Mouse (Mus musculus): ENCODE measurements around the gene Ankrd39.

DNA sequence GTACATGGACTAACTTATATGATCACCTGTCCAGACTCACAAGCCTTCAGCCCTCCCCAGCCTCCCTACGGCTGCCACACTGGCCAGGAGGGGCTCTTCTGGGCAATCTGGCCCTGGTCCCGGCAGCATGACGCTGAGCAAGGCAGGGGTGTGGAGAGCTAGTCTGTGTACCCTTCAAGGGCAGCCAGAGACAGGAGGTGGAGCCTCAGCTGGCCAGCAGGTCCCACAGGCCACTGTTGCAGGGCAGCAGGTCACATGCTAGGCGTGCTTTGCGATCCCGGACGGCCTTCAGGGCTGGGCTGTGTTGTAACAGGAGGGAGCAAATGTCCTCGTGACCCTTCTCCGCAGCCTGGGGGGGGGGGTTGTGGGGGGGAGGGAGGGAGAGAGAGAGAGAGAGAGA lies 8.1 kb downstream of the Ankrd39 start, which contains the start of gene Gm42417:
- no peak for TF ChIP-seq CTCF (IDR thresholded peaks at IDR 0.05)
- TF ChIP-seq EP300 (IDR thresholded peaks at IDR 0.05; ENCODE audit: insufficient read depth, low read depth, low read length), result peak; percentile 88
- TF ChIP-seq POLR2A (IDR thresholded peaks at IDR 0.05; ENCODE audit: insufficient read depth, low read depth, low read length), result no peak
